Mouse (Mus musculus) liver, embryonic 15.5 days (tissue): ENCODE data around the gene Emc8. TPM values are rescaled to one million over a fixed set of nuclear protein-coding genes. Genes with fewer than 3 reads are reported as not detected.
"Not testable (repeated sequence)": the region's sequence is repeated elsewhere in the genome, so short reads cannot be mapped to it uniquely, and the experiment has no call there.

Source experiments
- ATAC-seq: fragments of 200-750 bp; cut with Nextera tagmentation; 2 replicates; pipeline ENCODE4 v1.8.0; 2017; ENCODE audit warnings: moderate number of reproducible peaks, mild to moderate bottlenecking, moderate library complexity; ENCODE audit not compliant: insufficient read depth
- H3K27ac ChIP-seq: fragments of 300-500 bp; sonication (generic); replicated peaks from 2 replicates; pipeline ENCODE4 v1.5.1; 2015; ENCODE audit warnings: mild to moderate bottlenecking, inconsistent platforms
- H3K27me3 ChIP-seq: fragments of 300-500 bp; sonication (generic); 2 replicates; pipeline ENCODE4 v1.6.1; 2015; ENCODE audit warnings: mild to moderate bottlenecking, inconsistent platforms
- H3K36me3 ChIP-seq: fragments of 300-500 bp; sonication (generic); replicated peaks from 2 replicates; pipeline ENCODE4 v1.6.1; 2015; ENCODE audit warnings: moderate library complexity, mild to moderate bottlenecking, inconsistent platforms
- H3K4me1 ChIP-seq: fragments of 300-500 bp; sonication (generic); replicated peaks from 2 replicates; pipeline ENCODE4 v1.6.1; 2015; ENCODE audit warnings: inconsistent platforms
- H3K4me2 ChIP-seq: fragments of 300-500 bp; sonication (generic); 2 replicates; pipeline ENCODE4 v1.6.1; 2015; ENCODE audit warnings: moderate library complexity, mild to moderate bottlenecking, inconsistent platforms
- H3K4me3 ChIP-seq: fragments of 300-500 bp; sonication (generic); replicated peaks from 2 replicates; pipeline ENCODE4 v1.5.1; 2015; ENCODE audit warnings: mild to moderate bottlenecking, inconsistent platforms
- H3K9ac ChIP-seq: fragments of 300-500 bp; sonication (generic); 2 replicates; pipeline ENCODE4 v1.6.1; 2015; ENCODE audit warnings: moderate library complexity, mild to moderate bottlenecking, inconsistent platforms
- H3K9me3 ChIP-seq: fragments of 300-500 bp; sonication (generic); replicated peaks from 2 replicates; pipeline ENCODE4 v1.6.1; 2016; ENCODE audit warnings: inconsistent platforms
- WGBS: fragments of 180-500 bp; shearing (Covaris S2); methylation state at CpG from one replicate; pipeline ENCODE4 v1.1.7; 2015; ENCODE audit warnings: mixed read lengths; ENCODE audit not compliant: insufficient replicate concordance; 5-methylcytosine and 5-hydroxymethylcytosine counted together
- polyA plus RNA-seq: library from polyadenylated mRNA; unstranded; fragments of >200 nt; fragmentation: Nextera tagmentation; extraction: Ambion mirVana; gene quantifications from 2 replicates; pipeline ENCODE4 v1.2.1, GENCODE M21; 2015

The Emc8 gene
- polyA plus RNA-seq, 1 experiment from 2014 or later: 100 TPM

GRCm38 (mm10) chr8:120685097-120685496, 16.7 kb upstream of the Emc8 start:
- ATAC-seq: 0 out of 2 replicates have a peak, but pooled peaks have one; percentile 14
- Histone ChIP-seq H3K4me1 (peaks cover 21% of the 10 kb centered on the region), H3K9me3 (no peaks in the 10 kb centered on the region), H3K27me3 (peaks cover 17% of the 10 kb centered on the region), H3K27ac (0 out of 2 replicates have a peak overlapping the region, but pooled peaks have one; percentile 57), H3K4me3 (no peak overlapping the region), H3K4me2 (no peak overlapping the region), H3K9ac (no peak overlapping the region), H3K36me3 (no peaks in the 10 kb centered on the region)
- 65% methylated on average over 5 of the region's 5 CpGs for WGBS

GRCm38 (mm10) chr8:120684082-120684481, 15.7 kb upstream of the Emc8 start:
- no peaks in the 10 kb centered on the region for H3K36me3 ChIP-seq
- 46% methylated on average over 5 of the region's 5 CpGs for WGBS
- peaks cover 30% of the 10 kb centered on the region for H3K4me1 ChIP-seq
- H3K9ac ChIP-seq: no peak overlapping the region
- H3K4me2 ChIP-seq: no peak overlapping the region
- H3K4me3 ChIP-seq: no peak overlapping the region
- H3K27ac ChIP-seq: no peak overlapping the region
- H3K9me3 ChIP-seq: no peaks in the 10 kb centered on the region
- ATAC-seq: no peak
- H3K27me3 ChIP-seq: peaks cover 22% of the 10 kb centered on the region

- Histone ChIP-seq H3K4me3 (no peak overlapping the region), H3K9ac (no peak overlapping the region), H3K36me3 (no peaks in the 10 kb centered on the region), H3K27me3 (peaks cover 17% of the 10 kb centered on the region), H3K4me1 (peaks cover 32% of the 10 kb centered on the region), H3K9me3 (no peaks in the 10 kb centered on the region), H3K27ac (no peak overlapping the region), H3K4me2 (no peak overlapping the region)
- 10% methylated on average over 10 of the region's 10 CpGs for WGBS
- no peak for ATAC-seq
Measured at GRCm38 (mm10) chr8:120683602-120684001, 15.2 kb upstream of the Emc8 start.

GRCm38 (mm10) chr8:120681113-120681512, 12.7 kb upstream of the Emc8 start:
- no peak overlapping the region for H3K4me3 ChIP-seq
- ATAC-seq: no peak
- H3K4me1 ChIP-seq: peaks cover 28% of the 10 kb centered on the region
- no peak overlapping the region for H3K4me2 ChIP-seq
- peaks cover 12% of the 10 kb centered on the region; the same call in 1 of the 2 replicates for H3K27me3 ChIP-seq
- H3K27ac ChIP-seq: no peak overlapping the region
- H3K36me3 ChIP-seq: no peaks in the 10 kb centered on the region
- WGBS: 62% methylated on average over 10 of the region's 10 CpGs
- H3K9me3 ChIP-seq: no peaks in the 10 kb centered on the region
- H3K9ac ChIP-seq: no peak overlapping the region

GRCm38 (mm10) chr8:120680405-120680804, 12.0 kb upstream of the Emc8 start:
- Histone ChIP-seq H3K27me3 (peaks cover 12% of the 10 kb centered on the region; the same call in 1 of the 2 replicates), H3K4me1 (peaks cover 28% of the 10 kb centered on the region), H3K4me2 (peak overlapping the region; percentile 13; the same call in 1 of the 2 replicates)
- not testable (repeated sequence) for H3K9me3 ChIP-seq, H3K27ac ChIP-seq, H3K9ac ChIP-seq, H3K4me3 ChIP-seq, ATAC-seq, H3K36me3 ChIP-seq
- WGBS: 46% methylated on average over 7 of the region's 7 CpGs

- Histone ChIP-seq H3K27ac (no peak overlapping the region), H3K36me3 (0 out of 2 replicates have a peak, but pooled peaks cover 5% of the 10 kb centered on the region), H3K9me3 (no peaks in the 10 kb centered on the region), H3K4me2 (peak overlapping the region; percentile 13; the same call in 1 of the 2 replicates), H3K27me3 (peaks cover 12% of the 10 kb centered on the region; the same call in 1 of the 2 replicates), H3K4me3 (no peak overlapping the region), H3K4me1 (peaks cover 28% of the 10 kb centered on the region), H3K9ac (no peak overlapping the region)
- 0 out of 2 replicates have a peak, but pooled peaks have one; percentile 44 for ATAC-seq
- WGBS: 11% methylated on average over 11 of the region's 11 CpGs
Measured at GRCm38 (mm10) chr8:120679629-120680387, 11.4 kb upstream of the Emc8 start.

GRCm38 (mm10) chr8:120678447-120678846, 10.1 kb upstream of the Emc8 start:
- Histone ChIP-seq H3K9ac (no peak overlapping the region), H3K27ac (no peak overlapping the region), H3K4me1 (peaks cover 17% of the 10 kb centered on the region), H3K27me3 (peaks cover 12% of the 10 kb centered on the region; the same call in 1 of the 2 replicates), H3K36me3 (peaks cover 14% of the 10 kb centered on the region), H3K4me2 (no peak overlapping the region), H3K9me3 (no peaks in the 10 kb centered on the region), H3K4me3 (no peak overlapping the region)
- no peak for ATAC-seq
- 12% methylated on average over 10 of the region's 10 CpGs for WGBS

- Histone ChIP-seq H3K9me3 (no peaks in the 10 kb centered on the region), H3K4me1 (peaks cover 18% of the 10 kb centered on the region), H3K4me3 (no peak overlapping the region), H3K27me3 (peaks cover 8% of the 10 kb centered on the region; the same call in 1 of the 2 replicates), H3K4me2 (no peak overlapping the region), H3K36me3 (peaks cover 41% of the 10 kb centered on the region), H3K9ac (no peak overlapping the region), H3K27ac (no peak overlapping the region)
- no peak for ATAC-seq
- WGBS: 76% methylated on average over 8 of the region's 8 CpGs
Measured at GRCm38 (mm10) chr8:120675718-120676117, 7.3 kb upstream of the Emc8 start.

GRCm38 (mm10) chr8:120673298-120673697, 4.9 kb upstream of the Emc8 start:
- no peak for ATAC-seq
- H3K27me3 ChIP-seq: no peaks in the 10 kb centered on the region
- H3K36me3 ChIP-seq: peaks cover 53% of the 10 kb centered on the region
- 93% methylated on average over 7 of the region's 7 CpGs for WGBS
- no peak overlapping the region for H3K4me2 ChIP-seq
- H3K27ac ChIP-seq: no peak overlapping the region
- H3K9ac ChIP-seq: no peak overlapping the region
- no peaks in the 10 kb centered on the region for H3K9me3 ChIP-seq
- peaks cover 21% of the 10 kb centered on the region for H3K4me1 ChIP-seq
- no peak overlapping the region for H3K4me3 ChIP-seq

GRCm38 (mm10) chr8:120672626-120673229, 4.4 kb upstream of the Emc8 start:
- peaks cover 21% of the 10 kb centered on the region for H3K4me1 ChIP-seq
- H3K4me2 ChIP-seq: no peak overlapping the region
- no peak overlapping the region for H3K9ac ChIP-seq
- no peak overlapping the region for H3K27ac ChIP-seq
- H3K27me3 ChIP-seq: no peaks in the 10 kb centered on the region
- H3K4me3 ChIP-seq: no peak overlapping the region
- no peak for ATAC-seq
- WGBS: 85% methylated on average over 16 of the region's 16 CpGs
- no peaks in the 10 kb centered on the region for H3K9me3 ChIP-seq
- peaks cover 53% of the 10 kb centered on the region for H3K36me3 ChIP-seq

- Histone ChIP-seq H3K4me1 (peaks cover 29% of the 10 kb centered on the region), H3K36me3 (peaks cover 53% of the 10 kb centered on the region), H3K9me3 (no peaks in the 10 kb centered on the region), H3K27me3 (no peaks in the 10 kb centered on the region), H3K4me2 (no peak overlapping the region), H3K27ac (no peak overlapping the region), H3K4me3 (no peak overlapping the region), H3K9ac (no peak overlapping the region)
- ATAC-seq: no peak
- 81% methylated on average over 6 of the region's 6 CpGs for WGBS
Measured at GRCm38 (mm10) chr8:120671775-120672174, 3.4 kb upstream of the Emc8 start.
